Mouse (Mus musculus): ENCODE measurements around the gene Chrna4. TPM values are rescaled to one million over a fixed set of nuclear protein-coding genes. Genes with fewer than 3 reads are reported as not detected.

The Chrna4 gene
- not detected in 2 replicates for polyA plus RNA-seq (2012; rRNA removed)

GRCm38 (mm10) chr2:181043437-181043836 lies at the start of gene Chrna4:
TSS of gene Chrna4 (minus strand) at chr2:181043546.
- no peaks in the 10 kb centered on the region for H3K36me3 ChIP-seq (ENCODE audit: control insufficient read depth, insufficient read depth, low read length)
- no peak within 1 kb of the TSS for H3K4me3 ChIP-seq (ENCODE audit: extremely low read depth, insufficient read depth, insufficient read length)
- TF ChIP-seq CTCF (IDR thresholded peaks at IDR 0.05; ENCODE audit: extremely low read depth, insufficient read depth, insufficient read length, insufficient replicate concordance) (no peak), POLR2A (IDR thresholded peaks at IDR 0.05; ENCODE audit: low read depth, low read length) (no peak)
- no peak within 1 kb of the TSS for H3K27ac ChIP-seq (ENCODE audit: insufficient read depth, low read length)
- H3K27me3 ChIP-seq (ENCODE audit: control insufficient read depth, insufficient read depth, low read length), result peaks cover 9% of the 10 kb centered on the region
- H3K4me1 ChIP-seq (ENCODE audit: control insufficient read depth, insufficient read depth, insufficient read length), result no peaks in the 10 kb centered on the region
- DNase-seq (ENCODE audit: low read depth in 1 of 2, low spot score in 2 of 2), result no peak
- WGBS, result 61% methylated on average over 3 of the region's 3 CpGs

DNA sequence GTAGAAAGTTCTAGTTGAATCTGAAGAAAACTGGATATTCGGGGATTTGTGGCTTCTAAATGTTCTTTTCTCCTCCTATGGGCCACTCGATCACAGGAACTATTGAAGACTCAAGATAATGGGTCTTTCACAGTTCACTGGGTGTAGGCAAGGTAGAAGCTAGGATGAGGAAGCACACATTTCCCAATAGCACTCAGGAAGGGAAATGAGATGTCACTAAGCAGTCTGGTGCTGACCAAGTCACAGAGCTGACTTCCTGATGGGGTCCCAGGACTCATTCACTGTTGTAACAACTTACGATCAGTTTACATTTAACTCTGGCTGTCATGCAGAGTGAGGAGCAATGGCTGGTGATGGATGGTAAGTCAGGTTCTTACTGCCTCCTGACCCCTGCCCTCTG lies 46.8 kb upstream of the Chrna4 start:
- DNase-seq (ENCODE audit: low read depth in 1 of 2, low spot score in 2 of 2), result no peak
- Histone ChIP-seq H3K4me1 (ENCODE audit: control insufficient read depth, insufficient read depth, insufficient read length) (no peaks in the 10 kb centered on the region), H3K36me3 (ENCODE audit: control insufficient read depth, insufficient read depth, low read length) (no peaks in the 10 kb centered on the region), H3K4me3 (ENCODE audit: extremely low read depth, insufficient read depth, insufficient read length) (no peak overlapping the region), H3K27ac (ENCODE audit: insufficient read depth, low read length) (no peak overlapping the region), H3K27me3 (ENCODE audit: control insufficient read depth, insufficient read depth, low read length) (no peaks in the 10 kb centered on the region)
- TF ChIP-seq POLR2A (IDR thresholded peaks at IDR 0.05; ENCODE audit: low read depth, low read length) (no peak), CTCF (IDR thresholded peaks at IDR 0.05; ENCODE audit: extremely low read depth, insufficient read depth, insufficient read length, insufficient replicate concordance) (no peak)
- WGBS, result 33% methylated on average over 3 of the region's 3 CpGs

- Histone ChIP-seq H3K4me3 (ENCODE audit: extremely low read depth, insufficient read depth, insufficient read length) (no peak overlapping the region), H3K4me1 (ENCODE audit: control insufficient read depth, insufficient read depth, insufficient read length) (no peaks in the 10 kb centered on the region), H3K27ac (ENCODE audit: insufficient read depth, low read length) (no peak overlapping the region), H3K27me3 (ENCODE audit: control insufficient read depth, insufficient read depth, low read length) (no peaks in the 10 kb centered on the region), H3K36me3 (ENCODE audit: control insufficient read depth, insufficient read depth, low read length) (no peaks in the 10 kb centered on the region)
- 68% methylated on average over 8 of the region's 8 CpGs for WGBS
- DNase-seq (ENCODE audit: low read depth in 1 of 2, low spot score in 2 of 2), result no peak
- no peak for TF ChIP-seq CTCF (IDR thresholded peaks at IDR 0.05; ENCODE audit: extremely low read depth, insufficient read depth, insufficient read length, insufficient replicate concordance)
- TF ChIP-seq POLR2A (IDR thresholded peaks at IDR 0.05; ENCODE audit: low read depth, low read length), result no peak
These were observed 41.7 kb upstream of the Chrna4 start for GRCm38 (mm10) chr2:181084997-181085396.

DNA sequence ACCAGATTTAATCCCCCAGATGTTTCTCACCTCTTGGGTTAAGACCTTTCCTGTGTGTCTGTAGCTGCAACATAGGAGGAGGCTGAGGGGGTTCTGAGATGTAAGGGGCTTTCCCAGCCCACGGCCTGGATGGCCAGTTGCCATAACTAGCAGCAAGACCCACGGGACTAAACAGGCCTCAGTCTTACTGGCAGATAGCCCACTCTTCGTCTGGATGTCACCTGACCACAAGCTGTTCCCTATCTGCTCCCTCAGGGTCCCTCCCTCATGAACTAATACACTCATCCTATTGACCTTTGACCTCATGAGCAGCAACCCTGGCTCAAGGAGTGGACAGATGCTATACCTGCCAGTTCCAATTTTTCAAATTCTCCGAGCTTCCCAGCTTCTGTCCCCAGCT lies 40.6 kb upstream of the Chrna4 start:
- WGBS, result 38% methylated on average over 4 of the region's 4 CpGs
- DNase-seq (ENCODE audit: low read depth in 1 of 2, low spot score in 2 of 2), result no peak

DNA sequence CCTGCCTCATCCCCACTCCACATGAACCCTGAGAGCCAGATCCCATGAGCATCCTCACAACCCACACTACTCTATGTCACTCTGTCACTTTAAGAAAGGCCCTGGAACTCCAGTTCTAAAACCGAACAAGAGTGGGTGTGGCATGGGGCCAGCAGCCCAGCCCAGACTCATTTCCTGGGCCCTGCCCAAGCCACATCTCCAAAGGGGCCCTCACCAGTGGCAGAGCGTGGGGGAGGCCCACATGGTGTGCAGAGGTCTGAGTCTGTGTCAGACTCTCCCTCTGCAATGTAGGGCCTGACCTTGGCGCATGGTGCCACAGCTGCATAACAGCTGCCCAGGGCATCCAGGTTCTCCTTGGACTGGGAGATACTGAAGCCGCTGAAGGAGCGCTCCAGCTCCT lies 37.5 kb upstream of the Chrna4 start:
- DNase-seq (ENCODE audit: low read depth in 1 of 2, low spot score in 2 of 2), result no peak
- Histone ChIP-seq H3K27me3 (ENCODE audit: control insufficient read depth, insufficient read depth, low read length) (no peaks in the 10 kb centered on the region), H3K27ac (ENCODE audit: insufficient read depth, low read length) (no peak overlapping the region), H3K36me3 (ENCODE audit: control insufficient read depth, insufficient read depth, low read length) (no peaks in the 10 kb centered on the region), H3K4me1 (ENCODE audit: control insufficient read depth, insufficient read depth, insufficient read length) (no peaks in the 10 kb centered on the region), H3K4me3 (ENCODE audit: extremely low read depth, insufficient read depth, insufficient read length) (no peak overlapping the region)
- 53% methylated on average over 5 of the region's 5 CpGs for WGBS
- TF ChIP-seq POLR2A (IDR thresholded peaks at IDR 0.05; ENCODE audit: low read depth, low read length) (no peak), CTCF (IDR thresholded peaks at IDR 0.05; ENCODE audit: extremely low read depth, insufficient read depth, insufficient read length, insufficient replicate concordance) (no peak)

More for the DNA sequence above, 40.6 kb upstream of the Chrna4 start:
- Histone ChIP-seq H3K27me3 (ENCODE audit: control insufficient read depth, insufficient read depth, low read length) (no peaks in the 10 kb centered on the region), H3K27ac (ENCODE audit: insufficient read depth, low read length) (no peak overlapping the region), H3K4me3 (ENCODE audit: extremely low read depth, insufficient read depth, insufficient read length) (no peak overlapping the region), H3K4me1 (ENCODE audit: control insufficient read depth, insufficient read depth, insufficient read length) (no peaks in the 10 kb centered on the region), H3K36me3 (ENCODE audit: control insufficient read depth, insufficient read depth, low read length) (no peaks in the 10 kb centered on the region)
- TF ChIP-seq POLR2A (IDR thresholded peaks at IDR 0.05; ENCODE audit: low read depth, low read length), result no peak
- no peak for TF ChIP-seq CTCF (IDR thresholded peaks at IDR 0.05; ENCODE audit: extremely low read depth, insufficient read depth, insufficient read length, insufficient replicate concordance)

DNA sequence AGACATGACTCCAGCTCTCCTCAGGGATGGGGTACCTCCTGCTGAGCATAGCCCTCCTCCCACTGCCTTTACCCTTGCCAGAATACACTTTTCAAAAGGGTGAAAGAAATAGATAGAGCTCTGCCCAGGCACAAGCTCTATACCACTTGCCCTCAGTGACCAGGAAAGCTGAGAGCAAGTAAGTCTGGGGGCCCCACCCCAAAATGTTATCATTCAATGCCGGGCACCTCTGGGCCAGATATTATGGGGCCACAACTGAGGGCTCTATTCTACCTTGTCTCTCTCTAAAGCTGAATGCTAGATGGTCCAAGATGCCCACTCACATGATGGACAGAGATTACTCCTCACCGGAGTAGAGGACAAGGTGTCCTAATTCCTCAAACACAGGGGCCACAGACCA lies 36.2 kb upstream of the Chrna4 start:
- H3K27ac ChIP-seq (ENCODE audit: insufficient read depth, low read length), result no peak overlapping the region
- WGBS, result 89% methylated on average over 2 of the region's 2 CpGs
- no peak for TF ChIP-seq POLR2A (IDR thresholded peaks at IDR 0.05; ENCODE audit: low read depth, low read length)
- TF ChIP-seq CTCF (IDR thresholded peaks at IDR 0.05; ENCODE audit: extremely low read depth, insufficient read depth, insufficient read length, insufficient replicate concordance), result no peak
- no peak overlapping the region for H3K4me3 ChIP-seq (ENCODE audit: extremely low read depth, insufficient read depth, insufficient read length)
- H3K27me3 ChIP-seq (ENCODE audit: control insufficient read depth, insufficient read depth, low read length), result no peaks in the 10 kb centered on the region
- DNase-seq (ENCODE audit: low read depth in 1 of 2, low spot score in 2 of 2), result no peak
- no peaks in the 10 kb centered on the region for H3K4me1 ChIP-seq (ENCODE audit: control insufficient read depth, insufficient read depth, insufficient read length)
- no peaks in the 10 kb centered on the region for H3K36me3 ChIP-seq (ENCODE audit: control insufficient read depth, insufficient read depth, low read length)

DNA sequence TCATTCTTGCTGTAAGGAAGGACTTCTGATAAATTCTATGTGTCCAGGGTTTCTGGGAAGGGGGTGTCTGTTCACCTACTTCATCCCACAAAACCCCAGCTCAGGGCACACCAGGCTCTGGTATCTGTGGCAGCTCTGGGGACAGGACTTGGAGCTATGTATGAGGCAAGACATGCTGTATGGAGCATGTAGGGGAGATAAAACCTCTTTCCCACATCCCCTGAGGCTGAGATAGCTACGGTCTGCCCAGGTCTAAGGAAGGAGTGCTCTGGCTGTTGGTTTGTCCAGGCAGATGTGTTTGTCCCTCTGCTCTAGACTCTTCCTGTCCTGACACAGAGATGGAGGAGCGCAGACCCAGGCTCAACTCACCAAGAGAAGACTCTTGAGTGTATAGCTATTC lies 35.6 kb upstream of the Chrna4 start:
- Histone ChIP-seq H3K27ac (ENCODE audit: insufficient read depth, low read length) (no peak overlapping the region), H3K27me3 (ENCODE audit: control insufficient read depth, insufficient read depth, low read length) (no peaks in the 10 kb centered on the region), H3K36me3 (ENCODE audit: control insufficient read depth, insufficient read depth, low read length) (no peaks in the 10 kb centered on the region), H3K4me3 (ENCODE audit: extremely low read depth, insufficient read depth, insufficient read length) (no peak overlapping the region), H3K4me1 (ENCODE audit: control insufficient read depth, insufficient read depth, insufficient read length) (no peaks in the 10 kb centered on the region)
- TF ChIP-seq POLR2A (IDR thresholded peaks at IDR 0.05; ENCODE audit: low read depth, low read length) (no peak), CTCF (IDR thresholded peaks at IDR 0.05; ENCODE audit: extremely low read depth, insufficient read depth, insufficient read length, insufficient replicate concordance) (no peak)
- DNase-seq (ENCODE audit: low read depth in 1 of 2, low spot score in 2 of 2), result no peak
- WGBS, result 83% methylated on average over 2 of the region's 2 CpGs

Data from spleen, adult 2 months (tissue).